Mouse (Mus musculus): ENCODE data around the gene Slc34a2.

The Slc34a2 gene

GRCm38 (mm10) chr5:53108668-53109067 is 70.8 kb downstream of the Slc34a2 start:
- in situ Hi-C loops (cut with MboI, MseI), result loop anchor here in 1 of 2 experiments (25.0 kb wide), 1 partner anchor 221 kb away; no protein-coding TSS in a partner anchor

GRCm38 (mm10) chr5:53110225-53110624 is 72.3 kb downstream of the Slc34a2 start:
- in situ Hi-C loops (cut with MboI, MseI), result loop anchor here in 1 of 2 experiments (25.0 kb wide), 1 partner anchor 223 kb away; no protein-coding TSS in a partner anchor

- in situ Hi-C loops (cut with MboI, MseI), result loop anchor here in 1 of 2 experiments (25.0 kb wide), 1 partner anchor 224 kb away; no protein-coding TSS in a partner anchor
These were observed 73.2 kb downstream of the Slc34a2 start for GRCm38 (mm10) chr5:53111036-53111435.

- in situ Hi-C loops (cut with MboI, MseI), result loop anchor here in 1 of 2 experiments (25.0 kb wide), 1 partner anchor 226 kb away; no protein-coding TSS in a partner anchor
These were observed 75.1 kb downstream of the Slc34a2 start for GRCm38 (mm10) chr5:53112942-53113341.

- in situ Hi-C loops (cut with MboI, MseI), result loop anchor here in 1 of 2 experiments (25.0 kb wide), 1 partner anchor 227 kb away; no protein-coding TSS in a partner anchor
These were observed 76.9 kb downstream of the Slc34a2 start for GRCm38 (mm10) chr5:53114616-53115267.

GRCm38 (mm10) chr5:53118212-53118611 is 80.3 kb downstream of the Slc34a2 start:
- in situ Hi-C loops (cut with MboI, MseI), result loop anchor here in 1 of 2 experiments (25.0 kb wide), 1 partner anchor 231 kb away; no protein-coding TSS in a partner anchor

- in situ Hi-C loops (cut with MboI, MseI), result loop anchor here in 1 of 2 experiments (25.0 kb wide), 1 partner anchor 232 kb away; no protein-coding TSS in a partner anchor
These were observed 81.8 kb downstream of the Slc34a2 start for GRCm38 (mm10) chr5:53119689-53120088.
